Mouse (Mus musculus): Measurements from ENCODE around the gene Asb2. TPM values are rescaled to one million over a fixed set of nuclear protein-coding genes. Genes with fewer than 3 reads are reported as not detected.

The Asb2 gene
- polyA plus RNA-seq, 1 experiment from 2014 or later: 218 TPM

GRCm38 (mm10) chr12:103322801-103323200 lies 33.0 kb downstream of the Asb2 start:
- ATAC-seq (ENCODE audit: insufficient number of reproducible peaks, low FRiP score): no peak
- H3K9ac ChIP-seq: no peak overlapping the region

GRCm38 (mm10) chr12:103315831-103316545 lies 39.8 kb downstream of the Asb2 start:
- Histone ChIP-seq H3K9ac (no peak overlapping the region), H3K4me3 (no peak overlapping the region), H3K4me1 (replicated peaks) (peaks cover 26% of the 10 kb centered on the region), H3K4me2 (no peak overlapping the region), H3K9me3 (replicated peaks) (no peaks in the 10 kb centered on the region), H3K27ac (ENCODE audit: poor library complexity, severe bottlenecking) (no peak overlapping the region), H3K36me3 (peaks cover 12% of the 10 kb centered on the region), H3K27me3 (replicated peaks) (peaks cover 47% of the 10 kb centered on the region)
- WGBS: 34% methylated on average over 20 of the region's 20 CpGs
- no peak for ATAC-seq (ENCODE audit: insufficient number of reproducible peaks, low FRiP score)

More at GRCm38 (mm10) chr12:103322801-103323200, 33.0 kb downstream of the Asb2 start:
- Histone ChIP-seq H3K4me1 (replicated peaks) (peaks cover 40% of the 10 kb centered on the region), H3K27me3 (replicated peaks) (peaks cover 10% of the 10 kb centered on the region; the same call in 1 of the 2 replicates), H3K36me3 (peaks cover 72% of the 10 kb centered on the region), H3K9me3 (replicated peaks) (no peaks in the 10 kb centered on the region), H3K27ac (ENCODE audit: poor library complexity, severe bottlenecking) (no peak overlapping the region; the same call in 1 of the 2 replicates), H3K4me2 (no peak overlapping the region), H3K4me3 (no peak overlapping the region)
- 32% methylated on average over 3 of the region's 3 CpGs for WGBS

- Histone ChIP-seq H3K9me3 (replicated peaks) (0 out of 2 replicates have a peak, but pooled peaks cover 7% of the 10 kb centered on the region), H3K4me2 (peak overlapping the region; percentile 64), H3K27ac (ENCODE audit: poor library complexity, severe bottlenecking) (no peak overlapping the region), H3K9ac (peak overlapping the region; percentile 62; the same call in 1 of the 2 replicates), H3K36me3 (0 out of 2 replicates have a peak, but pooled peaks cover under 1% of the 10 kb centered on the region), H3K4me3 (peak overlapping the region; percentile 32), H3K27me3 (replicated peaks) (peaks cover 47% of the 10 kb centered on the region), H3K4me1 (replicated peaks) (peaks cover 26% of the 10 kb centered on the region)
- 4% methylated on average over 25 of the region's 25 CpGs for WGBS
- ATAC-seq (ENCODE audit: insufficient number of reproducible peaks, low FRiP score): peak; percentile 30; the same call in 1 of the 2 replicates
Observed at GRCm38 (mm10) chr12:103314640-103315361, 41.0 kb downstream of the Asb2 start.

- 0 out of 2 replicates have a peak, but pooled peaks cover 8% of the 10 kb centered on the region for H3K9me3 ChIP-seq (replicated peaks)
- 67% methylated on average over 21 of the region's 21 CpGs for WGBS
- no peak for ATAC-seq (ENCODE audit: insufficient number of reproducible peaks, low FRiP score)
Observed at GRCm38 (mm10) chr12:103313871-103314639, 41.7 kb downstream of the Asb2 start.

GRCm38 (mm10) chr12:103313274-103313673 lies 42.5 kb downstream of the Asb2 start:
- WGBS: 70% methylated on average over 6 of the region's 6 CpGs
- Histone ChIP-seq H3K27ac (ENCODE audit: poor library complexity, severe bottlenecking) (no peak overlapping the region), H3K27me3 (replicated peaks) (peaks cover 47% of the 10 kb centered on the region), H3K9me3 (replicated peaks) (0 out of 2 replicates have a peak, but pooled peaks cover 8% of the 10 kb centered on the region), H3K4me1 (replicated peaks) (peaks cover 24% of the 10 kb centered on the region), H3K4me3 (no peak overlapping the region), H3K4me2 (no peak overlapping the region), H3K36me3 (no peaks in the 10 kb centered on the region), H3K9ac (no peak overlapping the region)
- no peak for ATAC-seq (ENCODE audit: insufficient number of reproducible peaks, low FRiP score)

More at GRCm38 (mm10) chr12:103313871-103314639, 41.7 kb downstream of the Asb2 start:
- no peaks in the 10 kb centered on the region for H3K36me3 ChIP-seq
- no peak overlapping the region for H3K4me2 ChIP-seq
- H3K27me3 ChIP-seq (replicated peaks): peaks cover 47% of the 10 kb centered on the region
- H3K4me3 ChIP-seq: no peak overlapping the region
- H3K4me1 ChIP-seq (replicated peaks): peaks cover 26% of the 10 kb centered on the region
- H3K9ac ChIP-seq: no peak overlapping the region
- H3K27ac ChIP-seq (ENCODE audit: poor library complexity, severe bottlenecking): no peak overlapping the region

GRCm38 (mm10) chr12:103311921-103312320 lies 43.9 kb downstream of the Asb2 start:
- H3K4me2 ChIP-seq: no peak overlapping the region
- 0 out of 2 replicates have a peak, but pooled peaks cover 8% of the 10 kb centered on the region for H3K9me3 ChIP-seq (replicated peaks)
- no peak overlapping the region for H3K4me3 ChIP-seq
- no peaks in the 10 kb centered on the region for H3K36me3 ChIP-seq
- ATAC-seq (ENCODE audit: insufficient number of reproducible peaks, low FRiP score): no peak
- 79% methylated on average over 8 of the region's 8 CpGs for WGBS
- H3K9ac ChIP-seq: no peak overlapping the region
- peaks cover 46% of the 10 kb centered on the region for H3K27me3 ChIP-seq (replicated peaks)
- peaks cover 19% of the 10 kb centered on the region for H3K4me1 ChIP-seq (replicated peaks)
- no peak overlapping the region for H3K27ac ChIP-seq (ENCODE audit: poor library complexity, severe bottlenecking)

- Histone ChIP-seq H3K9me3 (replicated peaks) (0 out of 2 replicates have a peak, but pooled peaks cover 8% of the 10 kb centered on the region), H3K4me2 (no peak within 1 kb of the TSS), H3K27ac (ENCODE audit: poor library complexity, severe bottlenecking) (no peak within 1 kb of the TSS), H3K9ac (no peak within 1 kb of the TSS), H3K4me3 (no peak within 1 kb of the TSS), H3K27me3 (replicated peaks) (peaks cover 35% of the 10 kb centered on the region), H3K4me1 (replicated peaks) (peaks cover 12% of the 10 kb centered on the region), H3K36me3 (no peaks in the 10 kb centered on the region)
- no peak for ATAC-seq (ENCODE audit: insufficient number of reproducible peaks, low FRiP score)
- WGBS: 64% methylated on average over 2 of the region's 2 CpGs
Observed at GRCm38 (mm10) chr12:103310744-103311267, 45.0 kb downstream of the Asb2 start, which contains the start of gene Fam181a. TSS of gene Fam181a (plus strand) at chr12:103310975.

- H3K4me1 ChIP-seq (replicated peaks): 0 out of 2 replicates have a peak, but pooled peaks cover 7% of the 10 kb centered on the region
- no peaks in the 10 kb centered on the region for H3K36me3 ChIP-seq
- no peak overlapping the region for H3K27ac ChIP-seq (ENCODE audit: poor library complexity, severe bottlenecking)
- 0 out of 2 replicates have a peak, but pooled peaks cover 11% of the 10 kb centered on the region for H3K9me3 ChIP-seq (replicated peaks)
- no peak overlapping the region for H3K9ac ChIP-seq
- H3K4me3 ChIP-seq: no peak overlapping the region
- no peak for ATAC-seq (ENCODE audit: insufficient number of reproducible peaks, low FRiP score)
- 23% methylated on average over 3 of the region's 3 CpGs for WGBS
- no peak overlapping the region for H3K4me2 ChIP-seq
- no peaks in the 10 kb centered on the region for H3K27me3 ChIP-seq (replicated peaks)
Observed at GRCm38 (mm10) chr12:103306720-103307119, 49.1 kb downstream of the Asb2 start.

- Histone ChIP-seq H3K4me1 (replicated peaks) (0 out of 2 replicates have a peak, but pooled peaks cover 7% of the 10 kb centered on the region), H3K36me3 (no peaks in the 10 kb centered on the region), H3K9me3 (replicated peaks) (0 out of 2 replicates have a peak, but pooled peaks cover 11% of the 10 kb centered on the region), H3K27ac (ENCODE audit: poor library complexity, severe bottlenecking) (no peak overlapping the region), H3K9ac (no peak overlapping the region), H3K27me3 (replicated peaks) (no peaks in the 10 kb centered on the region; the same call in 1 of the 2 replicates), H3K4me3 (no peak overlapping the region), H3K4me2 (no peak overlapping the region)
- WGBS: 23% methylated on average over 2 of the region's 2 CpGs
- no peak for ATAC-seq (ENCODE audit: insufficient number of reproducible peaks, low FRiP score)
Observed at GRCm38 (mm10) chr12:103306224-103306623, 49.6 kb downstream of the Asb2 start.

- Histone ChIP-seq H3K4me2 (no peak overlapping the region), H3K4me1 (replicated peaks) (0 out of 2 replicates have a peak, but pooled peaks cover 7% of the 10 kb centered on the region), H3K9me3 (replicated peaks) (0 out of 2 replicates have a peak, but pooled peaks cover 4% of the 10 kb centered on the region), H3K36me3 (no peaks in the 10 kb centered on the region), H3K27ac (ENCODE audit: poor library complexity, severe bottlenecking) (no peak overlapping the region), H3K9ac (no peak overlapping the region), H3K27me3 (replicated peaks) (peaks cover 15% of the 10 kb centered on the region; the same call in 1 of the 2 replicates), H3K4me3 (no peak overlapping the region)
- ATAC-seq (ENCODE audit: insufficient number of reproducible peaks, low FRiP score): no peak
- WGBS: 96% methylated on average over 1 of the region's 1 CpGs
Observed at GRCm38 (mm10) chr12:103302960-103303359, 52.8 kb downstream of the Asb2 start.

All from heart, embryonic 12.5 days (tissue).